Mouse (Mus musculus): Measurements from ENCODE around the gene Ablim1.

Gene Ablim1

GRCm38 (mm10) chr19:57124906-57125305 is 189.8 kb downstream of the Ablim1 start:
- DNase-seq (ENCODE audit: low spot score): no peak

GRCm38 (mm10) chr19:57124138-57124519 is 190.6 kb downstream of the Ablim1 start:
- no peak for DNase-seq (ENCODE audit: low spot score)

GRCm38 (mm10) chr19:57123503-57124137 is 191.1 kb downstream of the Ablim1 start:
- no peak for DNase-seq (ENCODE audit: low spot score)

- no peak for DNase-seq (ENCODE audit: low spot score)
Measured at GRCm38 (mm10) chr19:57122261-57122660, 192.5 kb downstream of the Ablim1 start.

GRCm38 (mm10) chr19:57121036-57121435 is 193.7 kb downstream of the Ablim1 start:
- peak; percentile 44 for DNase-seq (ENCODE audit: low spot score)

GRCm38 (mm10) chr19:57119661-57120060 is 195.1 kb downstream of the Ablim1 start:
- no peak for DNase-seq (ENCODE audit: low spot score)

GRCm38 (mm10) chr19:57118785-57119565 is 195.7 kb downstream of the Ablim1 start:
- DNase-seq (ENCODE audit: low spot score): peak; percentile 60

- no peak for DNase-seq (ENCODE audit: low spot score)
Measured at GRCm38 (mm10) chr19:57117751-57118150, 197.0 kb downstream of the Ablim1 start.

GRCm38 (mm10) chr19:57116871-57117501 is 197.7 kb downstream of the Ablim1 start:
- peak; percentile 42 for DNase-seq (ENCODE audit: low spot score)

- no peak for DNase-seq (ENCODE audit: low spot score)
Measured at GRCm38 (mm10) chr19:57115670-57116069, 199.0 kb downstream of the Ablim1 start.

- DNase-seq (ENCODE audit: low spot score): no peak
Measured at GRCm38 (mm10) chr19:57114951-57115350, 199.8 kb downstream of the Ablim1 start.

GRCm38 (mm10) chr19:57113975-57114374 is 200.7 kb downstream of the Ablim1 start:
- no peak for DNase-seq (ENCODE audit: low spot score)

GRCm38 (mm10) chr19:57112816-57113406 is 201.8 kb downstream of the Ablim1 start:
- DNase-seq (ENCODE audit: low spot score): peak; percentile 82

GRCm38 (mm10) chr19:57112231-57112815 is 202.4 kb downstream of the Ablim1 start:
- DNase-seq (ENCODE audit: low spot score): peak; percentile 31

- DNase-seq (ENCODE audit: low spot score): no peak
Measured at GRCm38 (mm10) chr19:57111301-57111700, 203.4 kb downstream of the Ablim1 start.

- DNase-seq (ENCODE audit: low spot score): no peak
Measured at GRCm38 (mm10) chr19:57109620-57110019, 205.1 kb downstream of the Ablim1 start.

GRCm38 (mm10) chr19:57106513-57106912 is 208.2 kb downstream of the Ablim1 start:
- no peak for DNase-seq (ENCODE audit: low spot score)

GRCm38 (mm10) chr19:57106031-57106430 is 208.7 kb downstream of the Ablim1 start:
- no peak for DNase-seq (ENCODE audit: low spot score)

GRCm38 (mm10) chr19:57105156-57105555 is 209.6 kb downstream of the Ablim1 start:
- no peak for DNase-seq (ENCODE audit: low spot score)

GRCm38 (mm10) chr19:57104171-57104748 is 210.5 kb downstream of the Ablim1 start:
- no peak for DNase-seq (ENCODE audit: low spot score)

GRCm38 (mm10) chr19:57103360-57103958 is 211.3 kb downstream of the Ablim1 start:
- peak; percentile 50 for DNase-seq (ENCODE audit: low spot score)
